Mouse (Mus musculus): Measurements from ENCODE around the gene Olfr211. TPM values are rescaled to one million over a fixed set of nuclear protein-coding genes. Genes with fewer than 3 reads are reported as not detected.

Gene Olfr211
- polyA plus RNA-seq (2017; shearing (Covaris generic)) = not detected

GRCm38 (mm10) chr6:116488791-116489190 lies at the start of gene Olfr211:
Gene Olfr211 (plus strand): TSS chr6:116489091.

GRCm38 (mm10) chr6:116460544-116461283 lies 28.2 kb upstream of the Olfr211 start, which contains the start of gene Alox5:
Gene Alox5 (minus strand): TSS chr6:116461178.

GRCm38 (mm10) chr6:116506302-116507003 lies 17.6 kb downstream of the Olfr211 start, which contains the start of gene Olfr212:
Gene Olfr212 (plus strand): TSS chr6:116506516.

GRCm38 (mm10) chr6:116538156-116538555 lies 49.3 kb downstream of the Olfr211 start, which contains the start of gene Olfr213:
Gene Olfr213 (plus strand): TSS chr6:116538456.

Other genes with a start within 250 kb of the Olfr211 start
- gene Zfand4, start 224.9 kb upstream of the Olfr211 start, polyA plus RNA-seq (2017; shearing (Covaris generic)) = 5.6 TPM
- gene March8, start 151.1 kb upstream of the Olfr211 start, polyA plus RNA-seq (2017; shearing (Covaris generic)) = 1.6 TPM
- gene Alox5, start 27.9 kb upstream of the Olfr211 start, polyA plus RNA-seq (2017; shearing (Covaris generic)) = 0.11 TPM
- not detected for gene Olfr212, start 17.4 kb downstream of the Olfr211 start, polyA plus RNA-seq (2017; shearing (Covaris generic))
- 0.10 TPM for gene Olfr213, start 49.4 kb downstream of the Olfr211 start, polyA plus RNA-seq (2017; shearing (Covaris generic))
- not detected for gene Gm5580, start 62.0 kb downstream of the Olfr211 start, polyA plus RNA-seq (2017; shearing (Covaris generic))
- not detected for gene Olfr214, start 65.1 kb downstream of the Olfr211 start, polyA plus RNA-seq (2017; shearing (Covaris generic))
- 0.33 TPM for gene Olfr215, start 95.1 kb downstream of the Olfr211 start, polyA plus RNA-seq (2017; shearing (Covaris generic))
- gene Zfp422, start 139.9 kb downstream of the Olfr211 start, polyA plus RNA-seq (2017; shearing (Covaris generic)) = 3.0 TPM
- not detected for gene Depp1, start 161.5 kb downstream of the Olfr211 start, polyA plus RNA-seq (2017; shearing (Covaris generic))
- gene Rassf4, start 184.9 kb downstream of the Olfr211 start, polyA plus RNA-seq (2017; shearing (Covaris generic)) = 0.61 TPM
- 0.17 TPM for gene Tmem72, start 227.8 kb downstream of the Olfr211 start, polyA plus RNA-seq (2017; shearing (Covaris generic))